Mouse (Mus musculus): ENCODE results near the gene Wwc1.
A peak's percentile ranks its signal among the peaks of the same experiment; 100 is the strongest.

Wwc1 gene

DNA sequence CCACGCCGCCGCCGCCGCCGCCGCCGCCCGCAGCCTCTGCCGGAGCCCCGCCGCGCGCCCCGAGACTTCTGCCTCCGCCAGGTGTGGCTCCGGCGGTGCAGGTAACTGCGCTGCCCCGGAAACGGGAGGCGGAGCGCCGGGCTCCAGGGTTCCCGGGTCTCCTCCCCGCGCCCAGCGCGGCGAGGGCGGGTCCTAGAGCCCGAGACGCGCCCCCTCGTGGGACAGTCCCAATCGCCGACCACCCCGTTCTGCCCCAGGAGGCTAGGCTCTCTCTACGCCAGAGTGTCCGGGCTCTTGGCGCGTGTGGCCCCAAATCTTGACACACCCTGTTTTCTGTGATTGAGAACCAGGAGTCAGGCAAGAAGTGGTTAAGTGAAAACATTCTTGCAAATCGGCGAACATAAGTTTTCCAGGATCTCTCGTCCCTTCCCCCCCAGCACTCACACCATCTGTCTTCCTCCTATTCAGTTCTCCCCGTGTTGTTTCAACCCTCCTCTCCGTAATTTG is at the start of gene Wwc1:
Wwc1 (minus strand) TSS at position 117 of the 507 bp plus-strand sequence.
- DNase-seq: peak; percentile 67 to 82

DNA sequence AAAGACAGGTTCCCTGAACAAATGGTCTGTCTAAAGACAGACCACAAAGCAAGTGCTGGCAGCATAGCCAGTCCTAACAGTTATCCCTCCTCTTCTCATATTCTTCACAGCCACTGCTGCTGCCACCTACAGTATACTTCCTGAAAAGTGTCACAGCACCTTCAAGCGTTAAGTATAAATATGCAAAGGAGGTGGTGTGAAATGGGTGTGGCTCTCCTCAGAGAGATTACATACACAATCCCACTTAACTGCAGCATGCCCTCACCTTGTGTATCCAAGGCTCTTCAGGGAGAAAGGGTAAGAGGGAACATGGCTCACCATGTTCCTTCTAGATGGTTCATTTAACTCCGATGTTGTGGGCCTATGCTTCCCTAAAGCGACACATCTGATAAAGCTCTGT is 39.7 kb upstream of the Wwc1 start:
- no peak for DNase-seq

DNA sequence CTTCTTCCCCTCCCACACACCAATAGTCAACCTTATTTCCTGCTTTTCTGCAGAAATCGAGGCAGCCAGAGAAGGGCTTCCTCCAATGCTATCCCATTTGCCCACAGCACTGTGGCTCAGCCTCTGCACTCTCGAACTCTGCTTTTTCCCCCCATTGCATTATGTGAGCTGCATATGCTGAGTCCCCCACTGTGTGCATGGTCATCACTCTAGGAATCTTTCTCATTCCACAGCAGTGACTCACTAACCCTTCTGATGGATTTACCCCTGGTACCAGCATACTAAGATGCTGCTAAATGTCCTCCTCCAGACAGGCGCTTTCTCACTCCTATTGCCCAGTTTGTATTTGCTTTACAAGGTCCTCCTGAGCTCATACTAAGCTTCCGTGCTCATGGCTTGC is 32.9 kb upstream of the Wwc1 start:
- no peak for DNase-seq

DNA sequence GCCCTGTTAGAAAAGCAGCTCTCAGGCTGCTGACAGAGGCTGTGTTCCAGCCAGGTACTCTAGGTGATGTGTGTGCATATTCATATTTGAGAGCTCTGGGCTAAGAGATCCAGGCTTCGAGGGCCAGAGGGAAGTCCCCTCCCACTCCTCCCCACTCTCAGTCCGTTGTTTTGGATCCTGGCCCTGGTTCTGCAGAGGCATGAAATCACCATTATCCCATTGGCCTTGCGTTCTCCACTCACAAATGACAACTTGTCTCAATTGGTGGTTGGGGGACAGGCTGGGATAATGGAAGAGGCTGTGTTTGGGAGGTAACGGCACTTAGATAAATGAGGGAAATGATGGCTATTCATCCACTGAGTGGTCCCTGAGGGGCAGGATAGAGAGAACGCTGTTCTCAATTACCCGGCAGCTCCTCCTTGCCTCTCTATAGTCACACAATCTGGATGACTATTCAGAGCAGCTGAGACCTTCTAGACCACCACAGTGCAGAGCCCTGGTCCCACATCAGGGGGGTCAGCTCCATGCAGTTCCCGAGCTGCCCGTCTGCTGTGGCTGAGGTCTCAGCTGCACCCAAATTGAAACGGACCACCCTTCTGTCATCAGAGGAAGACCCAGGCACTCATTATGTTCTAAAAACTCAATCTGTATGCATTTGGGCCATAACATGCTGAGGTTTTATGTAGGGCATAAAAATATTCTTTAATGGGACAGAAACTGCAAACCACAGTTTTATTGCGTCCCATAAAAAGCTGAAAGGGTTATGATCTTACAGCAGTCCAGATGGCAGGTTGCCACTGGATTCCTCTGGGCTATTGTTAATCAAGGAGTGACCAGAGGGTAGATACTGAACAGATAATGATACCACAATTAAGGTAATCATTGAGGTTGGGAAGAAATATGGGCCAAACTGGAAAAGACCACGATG is 29.2 kb upstream of the Wwc1 start:
- no peak for DNase-seq

DNA sequence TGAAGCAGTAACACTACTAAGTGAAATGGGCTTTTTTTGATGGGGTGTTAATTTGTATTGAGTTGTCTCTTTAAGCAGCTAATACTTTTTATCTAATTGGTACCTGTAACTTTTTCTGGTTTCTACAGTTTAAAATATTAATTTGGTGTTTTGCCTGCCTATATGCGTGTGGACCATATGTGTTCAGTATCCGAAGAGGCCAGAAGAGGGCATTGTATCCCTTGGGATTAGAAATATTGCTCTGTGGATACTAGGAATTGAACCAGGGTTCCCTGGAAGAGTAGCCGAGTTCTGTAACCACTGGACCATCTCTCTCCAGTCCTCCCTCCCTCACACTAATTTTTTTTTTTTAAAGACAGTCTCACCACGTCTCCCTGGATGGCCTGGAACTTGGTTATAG is 22.6 kb upstream of the Wwc1 start:
- no peak for DNase-seq

DNA sequence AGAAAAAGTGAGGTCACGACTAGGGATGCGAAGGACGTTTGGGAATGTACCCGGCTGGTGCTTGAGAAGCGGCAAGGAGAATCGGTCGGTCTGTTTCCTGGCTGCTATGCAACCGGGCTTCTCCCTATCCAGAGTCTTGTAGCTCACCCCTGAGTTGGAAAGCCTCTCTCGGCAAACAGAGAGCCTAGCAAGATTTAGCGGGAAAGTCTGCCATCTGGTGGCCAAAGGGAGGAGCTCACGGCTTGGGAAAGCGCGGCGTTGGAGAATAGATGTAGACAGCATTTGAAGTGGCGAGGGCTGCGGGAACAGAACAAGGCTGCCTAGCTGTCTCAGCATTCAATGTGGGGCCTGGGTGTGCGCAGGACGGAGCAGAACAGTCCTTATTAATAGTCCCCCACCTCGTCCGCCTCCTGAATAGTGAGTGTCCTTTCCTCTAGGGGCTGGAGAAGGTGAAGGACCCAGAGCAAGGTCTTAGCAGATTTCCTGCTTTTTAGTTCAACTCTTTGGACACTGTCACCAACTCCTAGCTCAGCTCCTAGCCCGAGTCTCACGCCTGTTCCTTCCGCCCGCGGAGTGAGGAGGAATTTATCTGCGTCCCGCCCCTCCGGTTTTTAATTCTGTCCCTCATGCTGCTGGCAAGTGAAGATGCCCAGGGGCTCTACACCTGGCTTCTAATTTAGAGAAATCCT is 21.1 kb upstream of the Wwc1 start:
- DNase-seq: peak; percentile 95

DNA sequence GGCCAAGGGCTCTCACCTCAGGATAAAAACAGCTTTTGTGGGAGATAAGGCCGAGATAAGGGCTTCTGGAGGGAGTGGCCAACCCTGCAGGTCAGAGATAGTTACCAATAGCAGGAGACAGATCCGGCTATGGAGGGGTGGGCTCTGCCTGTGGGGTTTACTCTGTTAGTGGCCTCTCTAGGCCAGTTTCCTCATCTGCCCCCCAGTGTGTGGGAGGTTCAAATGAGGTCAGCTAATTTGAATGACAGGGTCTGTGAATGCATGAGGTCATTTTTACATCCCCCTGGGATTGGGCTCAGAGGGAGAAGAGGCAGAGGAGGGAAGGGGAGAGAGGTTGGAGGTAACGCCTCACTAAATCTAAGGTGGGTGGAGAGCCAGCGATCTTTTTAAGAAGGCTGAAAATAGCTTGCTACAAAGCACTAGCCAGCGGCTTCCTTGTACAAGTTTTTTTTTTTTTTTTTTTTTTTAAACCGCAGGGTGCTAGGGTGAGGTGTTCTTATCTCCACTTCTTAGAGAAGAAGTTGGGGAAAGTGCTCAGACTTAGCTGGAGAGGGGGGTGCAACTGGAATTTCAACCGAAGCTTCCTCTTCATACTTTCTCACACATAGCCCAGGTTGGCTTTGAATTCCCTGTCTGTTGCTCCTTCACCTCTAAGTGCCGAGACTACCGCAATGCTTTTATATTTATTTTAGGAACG is 20.4 kb upstream of the Wwc1 start:
- peak in 1 of 2 experiments; percentile 22 for DNase-seq

DNA sequence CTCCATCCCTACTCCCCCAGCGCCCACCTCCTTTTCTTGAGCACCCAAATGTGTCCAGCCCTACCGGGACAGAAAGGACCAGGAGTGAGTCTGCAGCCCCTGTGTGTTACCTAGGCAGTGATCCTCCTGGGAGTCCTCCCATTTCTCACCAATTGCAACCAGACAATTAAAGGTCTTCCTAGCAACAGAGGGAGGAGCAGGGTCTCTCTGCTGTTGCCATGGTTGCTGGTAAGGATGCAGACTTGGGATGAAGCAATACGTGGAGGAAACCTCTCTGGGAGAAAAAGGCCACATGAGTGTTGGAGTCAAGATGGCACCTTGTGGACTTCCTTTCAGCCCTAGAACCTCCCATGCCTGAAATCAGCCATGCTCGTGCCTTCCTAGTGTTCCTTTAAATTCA is 19.7 kb upstream of the Wwc1 start:
- DNase-seq: no peak

DNA sequence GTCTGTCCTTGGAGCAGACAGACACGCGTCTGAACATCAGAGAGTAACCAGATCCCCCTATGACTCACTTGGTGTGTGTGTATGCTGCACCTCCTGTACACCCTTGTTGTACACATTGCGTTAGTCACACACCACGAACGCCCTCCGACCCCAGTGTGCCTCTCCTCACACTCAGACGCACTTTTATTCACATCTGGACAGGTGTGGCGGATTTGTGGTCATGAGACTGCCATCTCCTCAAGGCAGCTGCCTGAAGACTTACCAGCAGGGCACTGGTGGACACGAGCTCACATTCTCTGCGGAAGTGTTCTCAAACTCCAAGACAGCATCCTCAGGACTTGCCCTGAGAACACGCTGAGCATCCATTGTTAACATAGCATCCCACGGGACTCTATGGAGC is 17.7 kb upstream of the Wwc1 start:
- DNase-seq: no peak

DNA sequence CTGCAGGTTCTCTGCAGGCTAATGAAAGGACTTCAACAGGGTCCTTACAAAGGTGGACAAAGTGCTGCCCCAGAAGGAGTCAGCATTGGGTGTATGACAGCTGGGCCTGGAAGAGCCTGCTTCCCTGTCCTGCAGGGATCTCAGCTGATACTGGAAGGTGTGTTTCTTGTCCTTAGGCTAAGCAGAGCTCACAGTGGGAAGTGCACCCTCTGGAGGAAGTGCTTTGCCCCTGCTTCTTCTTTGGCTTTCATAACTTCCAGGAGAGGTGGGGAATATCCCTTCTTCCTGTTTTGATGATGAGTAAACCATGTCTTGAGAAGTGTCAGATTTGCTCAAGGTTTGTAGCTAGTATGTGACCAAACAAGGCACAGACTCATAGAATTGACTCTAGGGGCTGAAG is 15.0 kb upstream of the Wwc1 start:
- DNase-seq: no peak

DNA sequence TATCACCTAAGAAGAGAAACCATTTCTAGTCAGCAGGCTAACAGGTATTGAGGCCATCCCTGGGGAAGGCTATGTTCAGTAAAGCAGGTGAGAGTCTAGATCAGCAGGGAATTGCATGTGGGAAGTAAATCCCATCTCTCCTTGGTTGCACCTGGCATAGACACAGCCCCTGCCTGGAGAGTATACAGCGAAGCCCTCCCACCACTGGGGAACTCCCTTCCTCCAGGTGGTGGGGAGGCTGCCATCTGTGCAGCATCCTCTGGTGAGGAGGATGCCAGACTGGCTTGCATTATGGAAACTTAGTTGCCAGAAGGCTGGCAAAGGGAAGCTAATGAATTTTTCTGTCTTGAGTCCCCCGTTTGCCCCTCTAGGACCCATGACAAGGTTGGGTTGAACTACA is 11.5 kb upstream of the Wwc1 start:
- peak; percentile 40 to 63 for DNase-seq

DNA sequence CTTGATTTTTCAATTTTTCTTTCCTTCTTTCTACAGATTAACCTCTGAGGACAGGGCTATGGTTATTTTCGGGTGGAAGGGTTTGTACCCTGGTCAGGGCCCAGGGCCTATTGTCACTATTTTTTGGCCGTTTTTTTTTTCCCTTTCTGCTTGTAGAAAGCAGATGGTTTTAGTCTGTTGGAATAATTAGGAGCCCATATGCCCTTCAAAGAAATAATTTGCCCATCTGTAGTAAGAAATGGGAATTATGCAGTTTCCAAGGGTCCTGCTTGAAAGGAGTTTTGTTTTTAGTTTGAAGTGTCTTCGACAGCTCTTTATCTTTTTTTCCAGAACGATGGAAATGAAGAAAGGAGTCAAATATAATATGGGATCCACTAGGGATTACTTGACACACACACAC is 9.6 kb upstream of the Wwc1 start:
- DNase-seq: no peak

DNA sequence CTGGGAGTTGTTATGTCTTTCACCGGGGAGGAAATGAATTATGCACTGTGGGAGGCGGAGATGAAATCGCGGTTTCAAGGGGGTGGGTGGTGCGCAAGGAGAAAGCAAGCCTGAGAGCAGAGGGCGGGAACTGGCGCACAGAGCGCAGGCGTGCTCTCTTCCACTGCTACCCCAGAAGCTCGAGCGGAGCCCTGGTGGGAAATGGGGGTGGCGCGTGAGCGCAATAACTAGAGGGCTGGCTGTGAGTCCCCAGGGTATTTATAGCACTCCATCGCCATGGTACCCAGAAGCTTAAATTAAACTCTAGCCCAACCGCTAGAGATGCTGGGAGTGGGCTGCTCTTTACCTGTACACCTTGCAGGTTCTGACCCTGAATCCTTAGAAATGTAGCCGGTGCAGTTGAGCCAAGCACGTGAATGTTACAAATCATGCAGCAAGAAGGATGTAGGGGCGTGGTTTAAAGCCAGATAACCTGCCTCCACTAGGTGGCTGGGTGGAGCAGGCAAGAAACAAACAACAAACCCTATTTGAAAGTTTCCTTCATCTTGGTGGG is 5.6 kb upstream of the Wwc1 start:
- DNase-seq: peak; percentile 38 to 58

DNA sequence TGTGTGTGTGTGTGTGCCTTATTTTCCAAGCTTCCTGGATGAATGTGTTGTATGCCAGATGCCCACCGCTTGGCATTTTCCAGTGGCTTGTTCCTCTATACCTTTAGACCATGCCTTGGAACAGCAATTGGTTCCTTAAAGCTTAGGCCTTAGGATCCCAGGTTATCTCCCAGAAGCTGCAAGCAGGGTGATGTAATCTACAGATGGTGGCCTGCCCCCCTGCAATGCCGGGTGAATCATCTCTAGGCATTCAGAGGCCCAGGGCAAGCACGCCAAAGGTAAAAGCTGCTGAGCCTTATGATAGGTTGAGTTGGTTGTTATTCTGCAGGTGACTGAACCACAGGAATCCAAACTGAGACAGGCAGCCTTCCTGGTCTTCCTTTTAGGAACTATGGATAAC is 2.4 kb upstream of the Wwc1 start:
- no peak for DNase-seq

DNA sequence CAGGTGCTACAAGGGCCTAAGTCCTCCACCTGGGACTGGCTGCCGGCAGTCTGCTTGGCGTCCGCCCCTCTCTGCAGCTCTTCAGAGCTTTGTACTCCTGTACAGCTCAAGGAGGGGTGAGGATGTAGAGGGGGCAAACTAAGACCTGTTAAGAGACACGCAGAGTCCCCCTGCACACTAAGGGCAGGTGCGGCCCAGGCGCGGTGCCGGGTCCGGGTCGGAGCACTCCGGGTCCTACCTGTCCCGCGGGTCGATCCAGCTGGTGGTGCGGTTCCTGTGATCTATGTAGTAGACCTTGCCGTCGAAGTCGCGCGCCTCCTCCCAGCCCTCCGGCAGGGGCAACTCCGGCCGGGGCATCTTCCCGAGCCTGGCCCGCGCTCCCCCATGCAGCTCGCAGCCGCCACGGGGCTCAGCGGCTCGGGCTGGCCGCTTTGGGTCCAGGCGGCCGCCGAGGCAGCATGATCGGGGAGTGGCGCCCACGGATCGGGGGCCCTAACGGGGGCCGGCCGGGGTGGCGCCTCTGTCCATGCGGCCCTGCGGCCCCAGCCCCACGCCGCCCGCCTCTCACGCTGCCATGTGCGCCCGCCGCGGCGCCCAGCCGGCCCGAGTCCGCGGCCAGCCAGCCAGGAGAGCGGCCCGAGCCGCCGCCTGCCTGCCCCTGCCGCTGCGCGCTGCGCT is 455 bp downstream of the Wwc1 start:
- peak; percentile 50 to 54 for DNase-seq

DNA sequence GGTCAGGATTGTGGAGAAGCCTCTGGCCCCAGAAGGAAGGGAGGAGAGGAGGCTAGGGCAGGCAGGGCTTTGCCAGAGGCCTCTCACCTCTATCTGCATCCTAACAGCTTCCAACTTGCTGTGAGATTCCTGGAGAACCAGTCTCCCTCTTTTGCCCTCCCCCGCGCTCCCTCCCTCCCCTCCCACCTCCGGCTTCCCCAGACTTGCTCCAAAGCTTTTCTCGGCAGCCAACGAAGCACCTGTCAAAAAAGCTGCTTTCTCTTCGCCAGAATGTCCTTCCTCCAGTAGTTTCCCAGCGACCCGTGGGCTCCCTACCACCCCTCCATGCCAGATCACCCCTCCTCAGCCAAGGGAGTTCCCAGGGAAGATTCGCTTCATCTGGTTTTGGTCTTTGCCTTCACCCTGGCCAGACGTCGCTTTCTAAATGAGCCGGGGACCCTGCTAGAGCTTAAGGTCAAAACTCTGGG is 1.0 kb downstream of the Wwc1 start:
- peak in 1 of 2 experiments; percentile 28 for DNase-seq

DNA sequence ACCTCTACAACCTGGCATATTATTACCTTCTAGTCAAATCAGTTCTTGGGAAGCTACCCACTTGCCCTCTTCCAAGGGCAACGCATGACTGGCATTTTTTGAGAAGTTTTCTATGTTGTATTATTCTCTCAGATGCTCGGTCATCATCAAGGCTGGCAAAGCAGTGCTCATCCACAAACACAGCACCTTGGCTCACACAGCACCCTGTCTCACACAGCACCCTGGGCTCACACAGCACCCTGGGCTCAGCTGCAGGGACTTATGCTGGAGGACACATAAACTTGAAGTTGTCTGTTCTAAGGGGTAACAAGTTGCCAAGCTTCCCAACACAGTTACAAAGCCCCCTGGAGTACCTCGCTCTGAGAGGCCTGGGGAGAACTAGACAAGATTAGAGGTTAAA is 2.5 kb downstream of the Wwc1 start:
- no peak for DNase-seq

DNA sequence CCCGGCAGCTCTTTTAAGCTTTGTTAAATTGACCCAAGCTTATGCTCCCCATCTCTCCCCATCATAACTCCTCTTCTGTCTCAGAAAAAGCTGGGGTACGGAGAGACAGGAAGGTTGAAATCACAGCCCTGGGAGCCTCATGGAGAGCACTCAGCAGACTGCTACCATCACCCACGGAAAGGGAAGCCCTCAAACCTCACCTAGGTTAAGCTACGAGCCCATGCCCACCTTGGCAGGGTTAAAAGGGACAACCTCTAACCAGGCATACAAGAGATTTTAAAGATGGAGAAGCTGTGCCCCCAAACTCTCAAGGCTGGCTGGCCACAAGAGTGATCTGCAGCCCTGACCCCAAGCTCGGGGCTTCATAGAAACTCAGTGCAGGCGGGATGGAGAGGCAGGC is 3.2 kb downstream of the Wwc1 start:
- no peak for DNase-seq

DNA sequence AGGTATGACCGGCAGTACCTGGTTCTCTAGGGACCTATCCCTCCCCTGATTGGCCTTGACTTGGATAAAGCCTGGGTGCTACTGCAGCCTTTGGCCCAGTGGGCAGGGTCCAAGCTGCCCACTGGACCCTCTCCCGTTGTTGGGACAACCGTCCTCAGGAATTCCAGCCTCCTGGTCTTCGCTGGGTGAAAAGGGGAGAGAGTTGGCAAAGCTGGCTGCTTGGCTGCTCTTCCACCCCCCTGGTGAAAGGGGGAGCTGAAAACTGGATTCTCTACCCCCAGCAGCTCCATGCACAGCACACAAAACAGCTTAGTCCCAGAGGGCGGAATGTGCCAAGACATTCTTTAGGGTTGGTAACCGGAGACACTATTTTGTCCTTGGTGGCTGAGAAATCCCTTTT is 3.8 kb downstream of the Wwc1 start:
- peak in 1 of 2 experiments; percentile 50 for DNase-seq

DNA sequence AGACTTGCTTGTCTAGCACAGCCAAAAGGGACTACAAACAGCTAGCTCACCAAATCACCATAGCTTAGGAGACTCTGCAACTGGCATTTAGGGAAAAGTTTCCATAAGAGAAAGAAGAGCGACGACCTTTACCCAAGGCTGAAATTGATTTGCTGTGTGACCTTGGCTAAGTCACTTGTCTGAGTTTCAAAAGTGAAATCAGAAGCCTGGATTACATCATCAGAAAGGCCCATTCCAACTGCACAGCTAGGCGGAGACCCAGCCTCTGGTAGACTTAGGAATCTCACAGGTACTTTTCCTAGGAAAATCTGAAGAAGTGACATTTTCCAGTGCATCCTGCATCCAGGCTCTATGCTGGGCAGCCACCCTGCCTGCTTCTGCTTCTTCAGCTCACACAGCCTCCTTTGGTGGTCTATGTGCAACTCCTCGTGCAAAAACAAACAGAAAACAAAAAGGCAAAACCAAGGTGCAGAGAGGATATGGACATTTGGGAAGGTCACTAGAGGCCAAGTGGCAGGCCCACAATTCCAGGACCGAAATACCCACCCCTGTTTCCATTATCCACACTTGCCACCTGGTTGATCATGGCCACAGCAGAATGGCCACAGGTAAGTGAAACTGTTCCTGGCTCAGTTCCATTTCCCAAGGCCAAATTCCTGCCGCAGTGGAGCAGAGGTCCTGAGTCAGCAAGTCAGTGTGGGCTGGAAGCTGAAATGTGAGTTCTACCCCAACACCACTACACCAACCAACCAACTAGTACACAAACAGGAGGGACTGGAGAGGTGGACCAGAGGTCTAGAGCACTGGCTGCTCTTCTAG is 5.5 kb downstream of the Wwc1 start:
- no peak for DNase-seq

DNA sequence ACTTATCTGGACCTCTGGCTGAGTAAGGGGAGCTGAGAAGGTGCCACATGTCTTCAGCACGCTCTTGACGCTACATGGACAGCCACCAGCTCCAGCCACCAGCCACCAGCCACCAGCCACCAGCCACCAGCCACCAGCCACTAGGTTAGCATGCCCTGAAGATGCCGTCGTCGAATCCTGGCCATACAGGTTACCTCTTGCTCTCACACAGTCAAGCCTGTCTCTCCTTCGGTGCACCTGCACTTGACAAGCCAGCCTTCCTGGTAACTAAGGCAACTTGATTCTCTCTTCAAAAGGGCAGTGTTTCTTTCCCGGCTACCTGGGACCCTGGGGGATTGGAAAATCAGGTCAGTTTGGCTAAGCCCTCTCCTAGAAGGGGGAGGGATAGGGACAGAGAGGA is 7.2 kb downstream of the Wwc1 start:
- DNase-seq: no peak

Measured in cerebellum, postnatal 10 days (tissue).